Mouse (Mus musculus) adrenal gland, postnatal 14 days (tissue): ENCODE results near the gene Khdc1c. TPM values are rescaled to one million over a fixed set of nuclear protein-coding genes. Genes with fewer than 3 reads are reported as not detected.
"Not testable (repeated sequence)": the region's sequence is repeated elsewhere in the genome, so short reads cannot be mapped to it uniquely, and the experiment has no call there.

Source experiments
- DNase-seq: peaks from one replicate; pipeline ENCODE4 v3.0.0; 2021; ENCODE audit warnings: mixed read lengths
- long read RNA-seq, 2 experiments: library from polyadenylated mRNA; stranded (forward); transcript quantifications; one replicate each; pipeline ENCODE4 v2.0.0; 2021
- total RNA-seq: library from RNA; stranded (reverse); gene quantifications from 2 replicates; pipeline ENCODE4 v1.2.3, GENCODE M21; 2021

The Khdc1c gene
- not detected in 2 replicates for total RNA-seq
- long read RNA-seq, experiment 1, result 0 reads
- long read RNA-seq, experiment 2, result 0 reads

- DNase-seq, result not testable (repeated sequence)
Observed at GRCm38 (mm10) chr1:21368031-21368430, at the start of gene Khdc1c. TSS of gene Khdc1c (plus strand) at chr1:21368331.

GRCm38 (mm10) chr1:21320271-21320670 lies 47.9 kb upstream of the Khdc1c start:
- not testable (repeated sequence) for DNase-seq

GRCm38 (mm10) chr1:21321656-21322055 lies 46.5 kb upstream of the Khdc1c start:
- no peak for DNase-seq

GRCm38 (mm10) chr1:21323996-21324574 lies 44.0 kb upstream of the Khdc1c start:
- no peak for DNase-seq

- DNase-seq, result no peak
Observed at GRCm38 (mm10) chr1:21324633-21325032, 43.5 kb upstream of the Khdc1c start.

- DNase-seq, result no peak
Observed at GRCm38 (mm10) chr1:21326733-21327132, 41.4 kb upstream of the Khdc1c start.

- not testable (repeated sequence) for DNase-seq
Observed at GRCm38 (mm10) chr1:21331161-21331560, 37.0 kb upstream of the Khdc1c start.

- DNase-seq, result no peak
Observed at GRCm38 (mm10) chr1:21333222-21333973, 34.7 kb upstream of the Khdc1c start.

GRCm38 (mm10) chr1:21335836-21336235 lies 32.3 kb upstream of the Khdc1c start:
- DNase-seq, result no peak

- no peak for DNase-seq
Observed at GRCm38 (mm10) chr1:21340745-21341144, 27.4 kb upstream of the Khdc1c start.

- DNase-seq, result peak; percentile 65
Observed at GRCm38 (mm10) chr1:21344253-21344652, 23.9 kb upstream of the Khdc1c start.

GRCm38 (mm10) chr1:21344752-21345151 lies 23.4 kb upstream of the Khdc1c start:
- DNase-seq, result not testable (repeated sequence)

GRCm38 (mm10) chr1:21349341-21349740 lies 18.8 kb upstream of the Khdc1c start, which contains the start of gene Khdc1a:
TSS of gene Khdc1a (plus strand) at chr1:21349641.
- DNase-seq, result no peak

GRCm38 (mm10) chr1:21383256-21383655 lies 15.1 kb downstream of the Khdc1c start, which contains the start of gene Khdc1b:
TSS of gene Khdc1b (plus strand) at chr1:21383556.
- no peak for DNase-seq

- no peak for DNase-seq
Observed at GRCm38 (mm10) chr1:21391138-21391671, 23.1 kb downstream of the Khdc1c start.

- DNase-seq, result no peak
Observed at GRCm38 (mm10) chr1:21402804-21403203, 34.7 kb downstream of the Khdc1c start.

- no peak for DNase-seq
Observed at GRCm38 (mm10) chr1:21407266-21407665, 39.1 kb downstream of the Khdc1c start.

- DNase-seq, result peak; percentile 49
Observed at GRCm38 (mm10) chr1:21411331-21412196, 43.4 kb downstream of the Khdc1c start.

GRCm38 (mm10) chr1:21412197-21412555 lies 44.0 kb downstream of the Khdc1c start:
- DNase-seq, result no peak

GRCm38 (mm10) chr1:21419370-21419769 lies 51.2 kb downstream of the Khdc1c start:
- DNase-seq, result no peak
